ENCODE assay signal across 20 mouse cellular contexts in the genomic region with DNA sequence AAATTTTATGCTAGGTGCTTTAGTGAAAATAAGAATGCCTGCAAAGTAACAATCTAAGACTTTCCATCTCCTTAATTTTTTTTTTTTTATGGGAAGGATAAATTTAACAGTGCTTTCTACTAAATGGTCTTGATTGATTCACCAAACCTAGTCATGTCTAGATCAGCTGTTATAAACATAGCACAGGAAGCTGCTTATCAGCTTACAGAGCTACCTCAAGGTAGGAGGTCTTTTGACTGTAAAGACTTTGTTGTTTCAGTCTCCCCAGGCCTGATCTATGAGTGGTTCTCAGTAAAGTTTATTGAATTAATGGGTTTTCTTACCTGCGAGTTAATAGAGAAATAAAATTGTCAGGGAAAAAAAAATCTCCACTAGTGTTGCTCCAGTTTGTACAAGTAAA. TPM values are rescaled to one million over a fixed set of nuclear protein-coding genes. Genes with fewer than 3 reads are reported as not detected.
A peak's percentile ranks its signal among the peaks of the same experiment; 100 is the strongest.
DNase-seq lines count a peak whose midpoint lies in the region; ATAC-seq and TF ChIP-seq lines count a peak whose summit lies in the region.
"Had no signal": no experiment of that assay in that cellular context is flagged by ENCODE, and none has a peak within 500 bp of the region (broad histone marks: within the 10 kb centered on the region; RNA-seq: fewer than 3 reads in every experiment).

No protein-coding gene starts in this region.

- H3K4me2 ChIP-seq in kidney, embryonic 16.5 days (replicated peaks; ENCODE audit: low read depth, low read length) = no peak overlapping the region
- H3K4me2 ChIP-seq in kidney, embryonic 14.5 days (replicated peaks; ENCODE audit: low read depth, low read length) = no peak overlapping the region
- H3K4me2 ChIP-seq: embryonic facial prominence, embryonic 13.5 days; forebrain, embryonic 12.5 days; forebrain, embryonic 15.5 days; heart, embryonic 13.5 days; hindbrain, embryonic 14.5 days had no signal

- 76% methylated on average over 1 of the region's 1 CpGs for WGBS in kidney, embryonic 16.5 days
- WGBS in kidney, embryonic 14.5 days = 68% methylated on average over 1 of the region's 1 CpGs

- peaks cover 35% of the 10 kb centered on the region for H3K36me3 ChIP-seq in kidney, embryonic 16.5 days (ENCODE audit: insufficient read depth, low read length)
- peaks cover 41% of the 10 kb centered on the region for H3K36me3 ChIP-seq in kidney, embryonic 14.5 days (ENCODE audit: control insufficient read depth, insufficient read depth, low read length)
- peaks cover 10 to 39% of the 10 kb centered on the region in 2 experiments for H3K36me3 ChIP-seq in MEL (ENCODE audit: control insufficient read depth in 1 of 2, insufficient read depth in 2 of 2, low read length in 2 of 2)

- no peaks in the 10 kb centered on the region; the same call in 1 of the 2 replicates for H3K4me1 ChIP-seq in kidney, embryonic 16.5 days (ENCODE audit: insufficient read depth, low read length)
- H3K4me1 ChIP-seq in kidney, embryonic 14.5 days (ENCODE audit: control insufficient read depth, insufficient read depth, low read length) = no peaks in the 10 kb centered on the region
- peaks cover 0 to 5% of the 10 kb centered on the region in 2 experiments; a peak in 2 of 4 replicates for H3K4me1 ChIP-seq in MEL (ENCODE audit: control insufficient read depth in 1 of 2, insufficient read depth in 2 of 2, low read length in 2 of 2)
- H3K4me1 ChIP-seq: embryonic facial prominence, embryonic 10.5 days; forebrain, embryonic 12.5 days; heart, embryonic 10.5 days had no signal

- ATAC-seq in kidney, embryonic 16.5 days (ENCODE audit: low FRiP score, low TSS enrichment) = no peak
- no peak for ATAC-seq in kidney, embryonic 14.5 days (ENCODE audit: low FRiP score, low TSS enrichment)
- ATAC-seq in inflammation-experienced regulatory T-cells, adult 6 months = peak; percentile 76
- ATAC-seq: forebrain, embryonic 15.5 days; hindbrain, postnatal 0 days had no signal

- H3K9ac ChIP-seq in kidney, embryonic 16.5 days (replicated peaks; ENCODE audit: low read length) = no peak overlapping the region
- H3K9ac ChIP-seq in kidney, embryonic 14.5 days (ENCODE audit: low read depth, low read length) = no peak overlapping the region
- H3K9ac ChIP-seq in MEL (ENCODE audit: control insufficient read depth, low read depth, low read length, poor library complexity, severe bottlenecking) = no peak overlapping the region
- H3K9ac ChIP-seq: embryonic facial prominence, embryonic 13.5 days; forebrain, embryonic 12.5 days; forebrain, embryonic 15.5 days; heart, embryonic 13.5 days; hindbrain, embryonic 14.5 days had no signal

- H3K27ac ChIP-seq in kidney, embryonic 16.5 days (ENCODE audit: low read length) = 0 out of 2 replicates have a peak overlapping the region, but pooled peaks have one; percentile 7
- H3K27ac ChIP-seq in kidney, embryonic 14.5 days (ENCODE audit: low read depth, low read length) = no peak overlapping the region
- H3K27ac ChIP-seq in MEL (ENCODE audit: control insufficient read depth, low read depth, low read length) = no peak overlapping the region
- H3K27ac ChIP-seq: embryonic facial prominence, embryonic 10.5 days; embryonic facial prominence, embryonic 13.5 days; forebrain, embryonic 12.5 days; forebrain, embryonic 15.5 days; heart, adult 2 months; heart, embryonic 10.5 days; heart, embryonic 13.5 days; hindbrain, embryonic 14.5 days; hindbrain, postnatal 0 days had no signal

- 0 out of 4 replicates have a peak, but pooled peaks of 1 of the 2 experiments have one; percentile 24 for TF ChIP-seq EP300 in MEL (IDR thresholded peaks at IDR 0.05; ENCODE audit: low read depth in 1 of 2, low read length in 2 of 2)

- no peaks in the 10 kb centered on the region for H3K27me3 ChIP-seq in kidney, embryonic 16.5 days (ENCODE audit: insufficient read depth, low read length)
- no peaks in the 10 kb centered on the region for H3K27me3 ChIP-seq in kidney, embryonic 14.5 days (ENCODE audit: control insufficient read depth, insufficient read depth, low read length)
- H3K27me3 ChIP-seq in MEL (ENCODE audit: control insufficient read depth in 1 of 2, insufficient read depth in 2 of 2, low read length in 2 of 2) = no peaks in the 10 kb centered on the region
- H3K27me3 ChIP-seq: embryonic facial prominence, embryonic 13.5 days; forebrain, embryonic 12.5 days; forebrain, embryonic 15.5 days; heart, embryonic 13.5 days had no signal

- peaks cover 20% of the 10 kb centered on the region for H3K79me2 ChIP-seq in MEL (ENCODE audit: control insufficient read depth, insufficient read depth, low read length, poor library complexity)

- TF ChIP-seq RAD21 in MEL (IDR thresholded peaks at IDR 0.05; ENCODE audit: low read depth, low read length) = no peak

- no peak for TF ChIP-seq POLR2A in MEL (IDR thresholded peaks at IDR 0.05; ENCODE audit: control insufficient read depth in 1 of 2, insufficient read depth in 1 of 2, low read depth in 1 of 2, low read length in 2 of 2, poor library complexity in 1 of 2)

- DNase-seq in MEL (ENCODE audit: low read depth, low spot score) = peak; percentile 28
- peak; percentile 40 for DNase-seq in naive thymus-derived CD4-positive, alpha-beta T cell, adult 2 months (ENCODE audit: low read depth)
- DNase-seq in thymus, postnatal 10 days (ENCODE audit: low spot score in 2 of 2) = no peak
- DNase-seq in layer of hippocampus, adult 8-10 months (ENCODE audit: low spot score in 2 of 2) = no peak
- DNase-seq in gastrocnemius, postnatal 4 days (ENCODE audit: low spot score in 2 of 2) = no peak
- DNase-seq: cerebellum, adult 11 months; gastrocnemius, postnatal 25 days; heart, adult 2 months had no signal

- no peaks in the 10 kb centered on the region for H3K9me3 ChIP-seq in kidney, embryonic 16.5 days (ENCODE audit: low read length)
- no peaks in the 10 kb centered on the region for H3K9me3 ChIP-seq in kidney, embryonic 14.5 days (ENCODE audit: control insufficient read depth, low read length)
- no peaks in the 10 kb centered on the region; the same call in 1 of the 2 replicates for H3K9me3 ChIP-seq in MEL (replicated peaks; ENCODE audit: insufficient read depth, low read length)
- H3K9me3 ChIP-seq: embryonic facial prominence, embryonic 10.5 days; embryonic facial prominence, embryonic 13.5 days; forebrain, embryonic 12.5 days; forebrain, embryonic 15.5 days; heart, embryonic 10.5 days; heart, embryonic 13.5 days had no signal

- H3K4me3 ChIP-seq in kidney, embryonic 16.5 days (ENCODE audit: low read length) = no peak overlapping the region
- no peak overlapping the region for H3K4me3 ChIP-seq in kidney, embryonic 14.5 days (ENCODE audit: low read length)
- no peak overlapping the region for H3K4me3 ChIP-seq in MEL (ENCODE audit: control insufficient read depth in 1 of 2, insufficient read depth in 1 of 2, low read depth in 2 of 2, low read length in 2 of 2)
- H3K4me3 ChIP-seq: embryonic facial prominence, embryonic 10.5 days; embryonic facial prominence, embryonic 13.5 days; erythroblast, embryonic 14.5 days; forebrain, embryonic 12.5 days; forebrain, embryonic 15.5 days; heart, adult 2 months; heart, embryonic 10.5 days; heart, embryonic 13.5 days had no signal

- TF ChIP-seq CTCF in MEL (IDR thresholded peaks at IDR 0.05 in 2 of 3, conservative IDR thresholded peaks at IDR 0.05 in 1 of 3; ENCODE audit: control insufficient read depth in 1 of 3, insufficient read depth in 1 of 3, low read depth in 2 of 3, low read length in 3 of 3, poor library complexity in 1 of 3, severe bottlenecking in 1 of 3) = no peak

TF ChIP-seq in MEL, 35 proteins besides CTCF, POLR2A, EP300 and RAD21:
- TF ChIP-seq ZC3H11A (IDR thresholded peaks at IDR 0.05; ENCODE audit: low read depth, low read length) (no peak), USF1 (IDR thresholded peaks at IDR 0.05; ENCODE audit: low read depth, low read length) (no peak), MAX (IDR thresholded peaks at IDR 0.05; ENCODE audit: low read length) (no peak), MYC (IDR thresholded peaks at IDR 0.05; ENCODE audit: low read depth, low read length) (no peak), ZKSCAN1 (IDR thresholded peaks at IDR 0.05; ENCODE audit: low read depth, low read length) (no peak), JUND (IDR thresholded peaks at IDR 0.05; ENCODE audit: low read depth, low read length) (no peak), MXI1 (IDR thresholded peaks at IDR 0.05; ENCODE audit: low read depth, low read length) (no peak), TBP (IDR thresholded peaks at IDR 0.05; ENCODE audit: low read depth, low read length) (no peak), ETS1 (IDR thresholded peaks at IDR 0.05; ENCODE audit: low read depth, low read length) (peak; percentile 67), NRF1 (IDR thresholded peaks at IDR 0.05; ENCODE audit: insufficient read depth, low read depth, low read length, poor library complexity, severe bottlenecking) (no peak), ZNF384 (IDR thresholded peaks at IDR 0.05; ENCODE audit: low read depth, low read length) (no peak), POLR2AphosphoS2 (IDR thresholded peaks at IDR 0.05; ENCODE audit: low read length) (no peak), GATA1 (IDR thresholded peaks at IDR 0.05; ENCODE audit: low read depth, low read length) (peak; percentile 36; the same call in 1 of the 2 replicates), NELFE (IDR thresholded peaks at IDR 0.05; ENCODE audit: low read depth, low read length) (no peak), CHD2 (IDR thresholded peaks at IDR 0.05; ENCODE audit: low read length) (no peak), TAL1 (IDR thresholded peaks at IDR 0.05; ENCODE audit: low read length) (no peak), SIN3A (IDR thresholded peaks at IDR 0.05; ENCODE audit: low read length) (peak; percentile 66)

RNA-seq across cellular contexts. Expression of a gene that starts 18.5 kb away (rescaled TPM):
- 19.4 and 23.5 TPM in 2 replicates for polyA plus RNA-seq in kidney, embryonic 16.5 days (2015; fragmentation: Nextera tagmentation; extraction: Ambion mirVana)
- polyA plus RNA-seq in kidney, embryonic 14.5 days (2014; fragmentation: Nextera tagmentation; extraction: Ambion mirVana) = 40.5 and 49.4 TPM in 2 replicates
- total RNA-seq in MEL (2012; rRNA removed) = 31.1 and 32.5 TPM in 2 replicates
- 100 to 1,000 TPM in 1 of 2 experiments, 10 to 100 TPM in 1; 48.8 to 164 TPM for polyA plus RNA-seq in MEL (2012; ENCODE audit: insufficient read depth in 1 of 2, insufficient read length in 2 of 2, low read depth in 1 of 2, low replicate concordance in 2 of 2, missing spikeins in 1 of 2)
- 10 to 100 TPM; 16.7 to 19.2 (median 18.8) TPM for polyA plus RNA-seq in inflammation-experienced regulatory T-cells, adult 6 months (2017; shearing (Covaris generic))
- total RNA-seq in layer of hippocampus, adult 8-10 months (2022) = 10 to 100 TPM; 21.7 to 28.1 (median 25.8) TPM
- 10 to 100 TPM; 22.6 to 27.3 TPM for total RNA-seq in gastrocnemius, postnatal 4 days (2021)

Comparison
In these comparisons a context has a peak if more than half of its experiments do, and no peak if none do; other contexts are left out.
1. DNase-seq: peak in MEL (single experiment) and naive thymus-derived CD4-positive, alpha-beta T cell, adult 2 months (single experiment); none in thymus, postnatal 10 days (0 of 2), layer of hippocampus, adult 8-10 months (0 of 2) and gastrocnemius, postnatal 4 days (0 of 2).